In genomic region chr7:6172674-6173244, GRCm38 (mm10) we compare ENCODE assay signal across 8 mouse cellular contexts. TPM values are rescaled to one million over a fixed set of nuclear protein-coding genes. Genes with fewer than 3 reads are reported as not detected.
DNase-seq lines count a peak whose midpoint lies in the region; ATAC-seq lines count a peak whose summit lies in the region.

No protein-coding gene starts in this region.

- H3K9me3 ChIP-seq in neural tube, embryonic 11.5 days (ENCODE audit: control insufficient read depth, low read length): no peaks in the 10 kb centered on the region
- H3K9me3 ChIP-seq in heart, embryonic 16.5 days (replicated peaks; ENCODE audit: control insufficient read depth, low read length): no peaks in the 10 kb centered on the region
- 0 out of 2 replicates have a peak, but pooled peaks cover 3% of the 10 kb centered on the region for H3K9me3 ChIP-seq in midbrain, embryonic 10.5 days (replicated peaks)

- H3K27ac ChIP-seq in neural tube, embryonic 11.5 days (ENCODE audit: low read depth, low read length): no peak overlapping the region
- peak overlapping the region; percentile 85 for H3K27ac ChIP-seq in heart, embryonic 16.5 days (ENCODE audit: low read length)
- H3K27ac ChIP-seq in midbrain, embryonic 10.5 days (replicated peaks): peak overlapping the region; percentile 91

- H3K36me3 ChIP-seq in neural tube, embryonic 11.5 days (ENCODE audit: control insufficient read depth, insufficient read depth, low read length): no peaks in the 10 kb centered on the region; the same call in 1 of the 2 replicates
- H3K36me3 ChIP-seq in heart, embryonic 16.5 days (ENCODE audit: control insufficient read depth, insufficient read depth): 0 out of 2 replicates have a peak, but pooled peaks cover 3% of the 10 kb centered on the region
- H3K36me3 ChIP-seq in midbrain, embryonic 10.5 days: peaks cover 18% of the 10 kb centered on the region

- H3K4me1 ChIP-seq in neural tube, embryonic 11.5 days (ENCODE audit: control insufficient read depth, insufficient read depth, low read length): peaks cover 3% of the 10 kb centered on the region; the same call in 1 of the 2 replicates
- H3K4me1 ChIP-seq in heart, embryonic 16.5 days (ENCODE audit: control insufficient read depth, insufficient read depth, low read length): peaks cover 15% of the 10 kb centered on the region
- H3K4me1 ChIP-seq in midbrain, embryonic 10.5 days: peaks cover 24% of the 10 kb centered on the region

- DNase-seq in cerebellum, adult 9-10 months: peak; percentile 82
- no peak for DNase-seq in neural tube, embryonic 11.5 days (ENCODE audit: low spot score)
- DNase-seq in neural tube, embryonic 10.5 days (ENCODE audit: extremely low spot score, low spot score): no peak
- DNase-seq in midbrain, embryonic 10.5 days (ENCODE audit: low spot score): no peak
- DNase-seq in urinary bladder, postnatal 14 days (ENCODE audit: low spot score): no peak
- DNase-seq in right cerebral cortex, postnatal 4 days: no peak

- H3K4me2 ChIP-seq in neural tube, embryonic 11.5 days (ENCODE audit: low read depth): peak overlapping the region; percentile 76
- peak overlapping the region; percentile 99 for H3K4me2 ChIP-seq in heart, embryonic 16.5 days (ENCODE audit: low read depth, low read length)

- no peaks in the 10 kb centered on the region for H3K27me3 ChIP-seq in neural tube, embryonic 11.5 days (ENCODE audit: control insufficient read depth, insufficient read depth, low read length)
- H3K27me3 ChIP-seq in heart, embryonic 16.5 days (ENCODE audit: control insufficient read depth, insufficient read depth, low read length): no peaks in the 10 kb centered on the region
- H3K27me3 ChIP-seq in midbrain, embryonic 10.5 days (ENCODE audit: low read depth, poor library complexity, severe bottlenecking): no peaks in the 10 kb centered on the region

- H3K9ac ChIP-seq in neural tube, embryonic 11.5 days (ENCODE audit: low read length): peak overlapping the region; percentile 71
- H3K9ac ChIP-seq in heart, embryonic 16.5 days (ENCODE audit: low read length): peak overlapping the region; percentile 89

- H3K4me3 ChIP-seq in neural tube, embryonic 11.5 days (ENCODE audit: low read depth, low read length): peak overlapping the region; percentile 72
- H3K4me3 ChIP-seq in heart, embryonic 16.5 days (ENCODE audit: low read length): peak overlapping the region; percentile 78
- H3K4me3 ChIP-seq in midbrain, embryonic 10.5 days: peak overlapping the region; percentile 81

- no peak for ATAC-seq in cerebellum, adult (ENCODE audit: insufficient number of reproducible peaks, low FRiP score, low TSS enrichment)
- ATAC-seq in neural tube, embryonic 11.5 days (ENCODE audit: insufficient read depth, low FRiP score, low TSS enrichment): peak; percentile 49
- ATAC-seq in heart, embryonic 16.5 days (replicated peaks; ENCODE audit: extremely low read depth, insufficient read depth, low FRiP score): peak; percentile 5

- under 1% methylated on average over 26 of the region's 28 CpGs for WGBS in neural tube, embryonic 11.5 days
- under 1% methylated on average over 28 of the region's 28 CpGs for WGBS in heart, embryonic 16.5 days
- 1% methylated on average over 28 of the region's 28 CpGs for WGBS in midbrain, embryonic 10.5 days

RNA-seq across cellular contexts. Expression of gene Zfp444, which starts 0.7 kb away (rescaled TPM):
- 71.2 and 71.5 TPM in 2 replicates for polyA plus RNA-seq in neural tube, embryonic 11.5 days (2014; fragmentation: Nextera tagmentation; extraction: Ambion mirVana)
- polyA plus RNA-seq in heart, embryonic 16.5 days (2015; fragmentation: Nextera tagmentation; extraction: Ambion mirVana): 34.4 and 35.4 TPM in 2 replicates
- polyA plus RNA-seq in midbrain, embryonic 10.5 days (2016; fragmentation: Nextera tagmentation; extraction: Ambion mirVana): 81.8 and 86.1 TPM in 2 replicates

RNA-seq across cellular contexts. Expression of gene Zfp787, which starts 17.0 kb away (rescaled TPM):
- polyA plus RNA-seq in neural tube, embryonic 11.5 days (2014; fragmentation: Nextera tagmentation; extraction: Ambion mirVana): 12.5 and 12.9 TPM in 2 replicates
- polyA plus RNA-seq in heart, embryonic 16.5 days (2015; fragmentation: Nextera tagmentation; extraction: Ambion mirVana): 22.2 and 22.5 TPM in 2 replicates
- 25.0 and 27.3 TPM in 2 replicates for polyA plus RNA-seq in midbrain, embryonic 10.5 days (2016; fragmentation: Nextera tagmentation; extraction: Ambion mirVana)

RNA-seq across cellular contexts. Expression of gene Galp, which starts 24.1 kb away (rescaled TPM):
- polyA plus RNA-seq in neural tube, embryonic 11.5 days (2014; fragmentation: Nextera tagmentation; extraction: Ambion mirVana): not detected in 2 replicates
- not detected in 2 replicates for polyA plus RNA-seq in heart, embryonic 16.5 days (2015; fragmentation: Nextera tagmentation; extraction: Ambion mirVana)
- polyA plus RNA-seq in midbrain, embryonic 10.5 days (2016; fragmentation: Nextera tagmentation; extraction: Ambion mirVana): not detected in 2 replicates

RNA-seq across cellular contexts. Expression of gene Zscan5b, which starts 49.3 kb away (rescaled TPM):
- polyA plus RNA-seq in neural tube, embryonic 11.5 days (2014; fragmentation: Nextera tagmentation; extraction: Ambion mirVana): not detected in 2 replicates
- not detected in 2 replicates for polyA plus RNA-seq in heart, embryonic 16.5 days (2015; fragmentation: Nextera tagmentation; extraction: Ambion mirVana)
- not detected in 2 replicates for polyA plus RNA-seq in midbrain, embryonic 10.5 days (2016; fragmentation: Nextera tagmentation; extraction: Ambion mirVana)
